Mouse (Mus musculus): ENCODE results near the gene Hlf. TPM values are rescaled to one million over a fixed set of nuclear protein-coding genes. Genes with fewer than 3 reads are reported as not detected.

Hlf gene
- total RNA-seq (2021) = 10 to 100 TPM in 1 of 2 experiments, 1 to 10 TPM in 1; 10.0 to 13.7 TPM
- long read RNA-seq, experiment 1, full-length matches to known transcripts = 1 of 4 reads
- long read RNA-seq, experiment 1, partial matches to known transcripts = 0 of 4 reads
- long read RNA-seq, experiment 1, other reads (novel, unspliced or antisense) = 3 of 4 reads
- long read RNA-seq, experiment 2, full-length matches to known transcripts = 2 of 3 reads
- long read RNA-seq, experiment 2, partial matches to known transcripts = 0 of 3 reads
- long read RNA-seq, experiment 2, other reads (novel, unspliced or antisense) = 1 of 3 reads

- DNase-seq = peak; percentile 88 to 92
These were observed at the start of gene Hlf for GRCm38 (mm10) chr11:90390817-90391173. Gene Hlf, minus strand, starts transcription at chr11:90390895.

- DNase-seq = no peak
These were observed 48.1 kb upstream of the Hlf start for GRCm38 (mm10) chr11:90438768-90439167.

DNA sequence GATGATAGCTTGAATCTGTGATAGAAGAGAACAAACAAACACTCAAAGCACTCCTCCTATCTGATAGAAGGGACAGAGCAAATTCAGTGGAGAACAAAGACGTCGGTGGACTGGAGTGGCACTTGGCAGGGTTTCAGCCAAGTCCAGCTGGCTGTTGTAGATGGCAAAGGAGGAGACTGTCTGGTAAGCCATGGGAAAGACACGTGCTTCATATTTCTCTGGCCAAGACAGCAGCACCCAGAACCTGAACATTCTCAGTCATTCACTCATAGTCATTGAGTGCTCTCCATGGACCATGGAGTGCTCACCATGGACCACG is 34.5 kb upstream of the Hlf start:
- no peak for DNase-seq

- no peak for DNase-seq
These were observed 33.9 kb upstream of the Hlf start for GRCm38 (mm10) chr11:90424334-90425206.

DNA sequence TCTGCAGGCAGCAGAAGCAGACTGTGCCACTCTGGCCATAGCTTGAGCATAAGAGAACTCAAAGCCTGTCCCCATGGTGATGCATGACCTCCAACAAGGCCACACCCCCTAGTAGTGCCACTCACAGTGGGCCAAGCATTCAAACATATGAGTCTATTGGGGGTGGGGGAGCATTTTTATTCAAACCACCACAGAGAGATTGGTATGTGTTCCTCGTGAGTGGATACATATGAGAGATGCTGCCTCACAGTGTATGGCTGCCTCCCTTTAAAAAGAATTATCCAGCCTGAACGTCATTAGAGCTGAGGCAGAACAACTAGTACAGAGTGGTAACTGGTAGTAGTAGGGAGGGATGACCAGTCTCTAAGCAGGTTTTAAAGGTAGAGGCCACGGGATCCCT is 33.2 kb upstream of the Hlf start:
- DNase-seq = no peak

GRCm38 (mm10) chr11:90419706-90420105 is 29.0 kb upstream of the Hlf start:
- DNase-seq = no peak

DNA sequence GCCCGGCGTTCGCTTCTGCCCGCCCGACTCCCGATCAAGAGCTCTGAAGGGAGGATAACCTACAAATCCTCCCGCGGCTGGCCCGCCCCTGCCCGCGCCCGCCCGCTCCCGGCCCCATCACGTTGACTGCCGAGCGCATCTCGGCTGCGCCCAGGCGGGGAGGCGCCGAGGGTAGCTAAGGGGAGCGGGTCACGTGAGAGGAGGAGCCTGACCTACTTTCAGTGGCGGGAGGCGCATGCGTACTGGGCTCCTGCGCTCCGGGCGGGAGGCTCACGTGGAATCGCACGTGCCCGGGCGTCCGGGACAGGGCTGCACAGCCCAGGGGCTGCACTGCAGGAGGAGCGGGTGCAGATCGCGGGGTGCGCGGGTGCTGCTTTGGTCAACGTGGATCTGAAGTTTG is 27.2 kb upstream of the Hlf start:
- DNase-seq = peak; percentile 99

- no peak for DNase-seq
These were observed 26.3 kb upstream of the Hlf start for GRCm38 (mm10) chr11:90417011-90417410.

DNA sequence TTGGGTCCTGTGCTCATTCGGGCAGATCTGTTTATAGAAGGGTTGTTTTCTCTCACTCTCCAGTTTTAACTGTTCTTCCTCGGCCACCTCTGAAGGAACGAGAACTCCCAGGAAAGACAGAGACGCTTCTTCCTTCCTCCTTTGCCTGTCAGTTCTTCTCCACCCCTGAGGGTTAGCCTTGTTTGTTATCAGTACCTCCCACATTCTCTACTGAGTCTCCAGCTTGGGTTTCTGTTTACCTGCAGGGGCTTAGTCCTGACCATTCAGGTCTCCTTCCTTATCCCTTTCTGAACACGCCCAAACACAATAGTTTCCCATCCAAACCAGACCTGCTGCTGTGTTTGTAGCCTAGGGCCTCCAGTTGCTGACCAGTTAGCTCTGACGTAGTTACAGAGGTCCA is 8.2 kb upstream of the Hlf start:
- DNase-seq = no peak

DNA sequence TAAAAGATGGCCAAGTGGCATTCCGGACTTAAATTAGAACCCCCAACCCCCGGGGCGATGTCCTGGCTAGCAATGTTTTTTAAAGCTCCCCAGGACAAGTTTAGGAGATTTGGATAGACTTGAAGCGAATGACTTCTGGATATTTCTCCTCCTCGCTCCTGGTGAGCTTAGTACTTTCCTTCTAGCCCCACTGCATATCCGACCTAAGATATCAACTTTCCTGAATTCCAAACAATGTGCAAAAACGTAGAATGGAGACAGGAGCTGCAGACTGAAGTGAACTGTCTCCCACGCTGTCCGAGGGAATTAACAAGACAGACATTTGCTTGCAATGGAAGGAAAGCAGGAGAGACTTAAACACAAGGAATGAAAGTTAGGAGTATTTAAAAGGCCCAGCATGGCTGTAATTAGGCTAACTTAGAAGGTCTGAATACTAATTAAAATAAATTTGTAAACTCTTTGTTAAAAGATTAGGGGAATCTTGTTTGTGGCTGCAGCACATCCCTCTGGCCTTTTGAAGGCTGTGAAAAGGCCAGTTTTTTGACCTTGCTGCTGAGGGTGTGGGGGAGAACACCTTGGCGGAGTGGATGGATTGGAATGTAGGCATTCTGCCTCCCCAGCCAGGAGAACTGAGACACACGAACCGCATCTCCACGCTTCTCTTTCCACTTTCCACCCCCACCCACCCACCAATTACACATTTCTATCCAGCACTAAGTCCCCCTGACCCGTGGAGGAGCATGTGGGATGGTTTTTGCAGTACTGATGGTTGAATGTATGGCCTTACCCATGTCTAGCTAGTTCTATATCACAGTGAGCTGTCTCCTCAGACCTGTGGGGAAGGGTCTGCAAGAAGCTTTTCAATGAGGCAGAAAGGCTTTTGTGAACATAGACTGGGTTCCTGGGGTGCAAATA is 833 bp upstream of the Hlf start:
- DNase-seq = no peak

GRCm38 (mm10) chr11:90389902-90390816 is 536 bp downstream of the Hlf start:
- DNase-seq = no peak

DNA sequence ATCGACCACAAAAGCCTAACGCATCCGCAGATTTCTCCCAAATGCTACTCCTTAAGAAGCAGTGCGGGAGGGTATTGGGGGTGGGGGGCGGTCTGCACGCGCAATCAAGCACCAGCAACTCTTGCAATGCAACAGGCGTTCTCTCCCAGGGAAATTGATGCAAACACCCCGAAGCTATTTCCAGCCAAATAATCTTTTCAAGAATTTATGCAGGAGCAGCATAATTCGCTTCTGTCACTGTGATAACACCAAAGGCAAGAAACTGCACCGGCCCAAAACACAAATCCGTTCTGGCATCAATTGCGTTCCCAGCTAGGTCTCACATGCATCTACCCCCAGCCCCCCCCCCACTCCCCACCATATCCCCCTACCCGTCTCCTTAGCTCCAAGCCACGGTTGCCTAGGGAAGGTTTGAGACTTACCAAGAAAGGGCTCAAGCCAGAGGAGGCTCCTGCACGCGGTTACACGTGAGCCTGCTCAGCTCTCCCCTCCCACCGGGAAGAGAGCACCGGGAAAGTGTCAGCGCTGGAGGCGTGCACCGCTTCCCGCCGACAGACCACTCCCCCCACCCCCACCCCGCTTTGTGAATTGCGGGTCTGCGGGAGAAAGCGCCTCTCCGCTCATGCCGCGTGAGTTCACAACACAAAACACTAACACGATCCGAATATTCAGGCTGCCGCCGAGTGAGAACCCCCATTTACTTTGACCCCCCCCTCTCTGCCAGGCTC is 1.4 kb downstream of the Hlf start:
- peak; percentile 53 to 61 for DNase-seq

- DNase-seq = no peak
These were observed 2.9 kb downstream of the Hlf start for GRCm38 (mm10) chr11:90387501-90388440.

DNA sequence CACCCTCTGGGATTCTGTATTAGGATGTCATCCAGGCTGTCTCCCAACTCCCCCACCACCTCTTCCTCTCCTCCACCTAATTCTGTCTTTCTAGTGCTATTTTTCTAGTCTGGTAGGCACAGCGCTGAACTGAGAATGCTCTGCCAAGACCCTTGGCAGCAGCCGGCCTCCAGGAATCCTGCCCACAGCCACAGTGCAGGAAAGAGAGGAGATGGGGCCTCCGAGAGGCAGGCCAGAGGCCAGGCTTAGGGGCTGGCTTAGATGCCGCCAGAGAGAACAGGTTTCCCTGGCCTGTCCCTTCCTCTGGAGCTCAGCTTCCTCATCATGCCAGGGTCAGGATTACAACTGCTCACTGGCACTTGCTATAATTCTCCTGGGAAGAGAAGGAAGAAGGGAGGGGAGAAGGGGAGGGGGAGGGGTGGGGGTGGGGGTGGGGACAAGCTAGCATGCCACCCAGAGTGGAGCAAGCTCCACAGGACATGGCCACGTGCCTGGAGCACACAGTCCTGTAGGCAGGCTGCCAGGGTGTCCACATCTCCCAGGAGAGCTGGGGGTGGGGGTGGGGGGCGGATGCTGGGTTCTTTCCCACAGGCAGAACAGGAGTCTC is 8.6 kb downstream of the Hlf start:
- DNase-seq = peak; percentile 64 to 78

GRCm38 (mm10) chr11:90381113-90381512 is 9.6 kb downstream of the Hlf start:
- no peak for DNase-seq

- DNase-seq = no peak
These were observed 10.5 kb downstream of the Hlf start for GRCm38 (mm10) chr11:90380131-90380685.

DNA sequence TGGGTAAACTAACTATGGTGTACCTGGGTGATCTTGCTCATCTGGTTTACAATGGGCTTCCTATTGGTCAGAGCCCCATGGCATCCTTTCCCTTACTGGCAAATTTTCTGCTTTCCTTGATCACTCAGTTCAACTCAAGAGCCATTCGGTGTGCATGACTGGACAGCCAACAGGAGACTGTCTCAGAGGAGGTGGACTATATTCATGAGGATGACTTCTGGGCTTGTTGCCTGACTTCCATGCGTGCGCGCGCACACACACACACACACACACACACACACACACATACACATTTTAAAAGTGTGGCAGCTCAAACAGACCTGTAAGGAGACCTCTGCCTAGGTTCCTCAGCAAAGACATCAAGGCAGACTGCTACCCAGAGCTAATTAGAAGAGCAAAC is 12.7 kb downstream of the Hlf start:
- DNase-seq = no peak

GRCm38 (mm10) chr11:90376436-90376835 is 14.3 kb downstream of the Hlf start:
- DNase-seq = no peak
